Mouse (Mus musculus) kidney, postnatal 4 days (tissue): ENCODE results near the gene Mettl7a2.

Source experiments
- DNase-seq, 2 experiments: peaks; one replicate each; pipeline ENCODE4 v3.0.0; 2021; ENCODE audit warnings: mixed read lengths in 2 of 2

Gene Mettl7a2

DNA sequence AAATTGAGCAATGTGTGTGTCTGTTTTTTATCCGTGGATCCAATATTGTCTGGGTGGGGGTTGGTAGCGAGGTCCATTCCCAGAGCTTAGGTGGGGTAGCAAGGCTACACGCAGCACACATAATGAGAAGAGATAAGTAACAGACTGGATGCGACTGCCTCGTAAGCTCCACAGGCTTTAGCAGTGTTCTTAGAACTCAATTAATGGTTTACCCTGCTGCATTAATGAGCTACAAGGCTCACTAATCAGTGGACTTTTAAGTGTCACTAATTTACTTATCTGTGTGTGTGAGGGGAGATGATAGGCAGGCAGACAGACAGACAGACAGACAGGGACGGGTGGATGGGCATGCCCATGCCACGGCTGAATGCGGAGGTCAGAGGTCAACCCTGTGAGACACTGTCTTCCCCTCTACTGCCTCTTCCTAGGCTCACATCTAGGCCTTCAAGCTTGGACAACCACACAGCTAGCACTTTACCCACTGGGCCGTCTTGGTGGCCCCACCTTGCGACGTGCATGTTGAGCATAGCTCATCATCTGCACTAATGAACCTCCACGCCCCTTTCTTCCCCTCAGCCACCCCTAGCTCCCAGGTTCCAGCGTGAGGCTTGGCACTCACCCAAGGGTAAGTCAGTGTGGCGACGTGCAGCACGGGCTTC lies 47.7 kb downstream of the Mettl7a2 start:
- peak; percentile 60 to 77 for DNase-seq

- no peak for DNase-seq
These were observed 48.8 kb downstream of the Mettl7a2 start for GRCm38 (mm10) chr15:100401811-100402210.

GRCm38 (mm10) chr15:100402347-100402746 lies 49.3 kb downstream of the Mettl7a2 start:
- DNase-seq, result no peak

DNA sequence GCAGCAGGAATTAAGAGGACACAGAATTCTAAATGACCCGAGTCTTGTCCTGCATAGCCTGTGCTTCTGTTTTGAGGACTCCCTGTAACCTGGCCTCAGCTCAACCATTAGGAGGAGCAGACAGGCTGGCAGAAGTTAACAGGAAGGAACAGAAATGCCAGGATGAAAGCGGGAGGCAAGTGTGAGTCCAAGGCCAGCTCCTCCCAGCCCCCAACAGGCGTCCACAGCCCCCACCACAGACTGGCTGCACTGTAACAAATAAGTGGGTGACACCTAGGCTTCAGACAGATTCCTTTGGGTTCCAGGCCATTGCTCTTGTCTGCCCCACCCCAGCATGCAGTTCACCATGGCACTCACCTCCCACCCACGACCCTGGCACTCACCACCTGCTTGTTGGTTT lies 49.8 kb downstream of the Mettl7a2 start:
- DNase-seq, result no peak

DNA sequence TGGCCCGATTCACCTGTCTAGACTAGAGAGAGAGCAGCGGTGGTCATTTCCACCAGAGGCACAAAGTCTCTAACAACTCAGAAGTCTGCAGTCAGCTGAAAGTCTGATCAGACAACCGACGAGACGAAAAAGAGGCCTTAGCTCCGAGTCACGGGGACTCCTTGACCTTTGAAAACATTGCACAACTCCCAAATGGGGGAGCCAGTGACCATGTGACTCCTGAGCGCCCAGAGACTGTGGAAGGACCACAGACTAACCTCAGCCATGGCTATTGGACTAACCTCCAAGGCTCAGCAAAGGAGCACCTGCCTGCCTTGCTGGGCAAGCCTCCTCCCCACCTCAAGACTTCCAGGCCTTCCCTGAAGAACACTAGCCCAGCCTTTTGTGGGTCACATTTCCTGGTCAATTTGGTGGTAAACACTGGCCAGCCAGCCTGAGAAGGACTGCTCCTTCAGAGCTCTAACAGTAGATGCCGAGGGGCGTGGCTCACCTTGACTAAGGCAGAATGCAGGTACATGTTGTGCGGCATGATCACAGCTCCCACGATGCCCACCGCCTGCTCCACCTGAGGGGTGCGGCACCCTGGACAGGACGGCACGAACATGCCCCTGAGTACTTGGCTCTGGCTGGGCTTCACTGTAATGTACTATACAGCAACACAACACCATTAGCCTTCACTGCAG lies 50.5 kb downstream of the Mettl7a2 start:
- DNase-seq, result no peak

- no peak for DNase-seq
These were observed 53.1 kb downstream of the Mettl7a2 start for GRCm38 (mm10) chr15:100406088-100406487.

- peak; percentile 80 to 86 for DNase-seq
These were observed 58.1 kb downstream of the Mettl7a2 start for GRCm38 (mm10) chr15:100410918-100411672.
